Mouse (Mus musculus): ENCODE measurements around the gene Unc5c. TPM values are rescaled to one million over a fixed set of nuclear protein-coding genes. Genes with fewer than 3 reads are reported as not detected.

Gene Unc5c
- polyA plus RNA-seq, 1 experiment from 2014 or later = 10.3 TPM

DNA sequence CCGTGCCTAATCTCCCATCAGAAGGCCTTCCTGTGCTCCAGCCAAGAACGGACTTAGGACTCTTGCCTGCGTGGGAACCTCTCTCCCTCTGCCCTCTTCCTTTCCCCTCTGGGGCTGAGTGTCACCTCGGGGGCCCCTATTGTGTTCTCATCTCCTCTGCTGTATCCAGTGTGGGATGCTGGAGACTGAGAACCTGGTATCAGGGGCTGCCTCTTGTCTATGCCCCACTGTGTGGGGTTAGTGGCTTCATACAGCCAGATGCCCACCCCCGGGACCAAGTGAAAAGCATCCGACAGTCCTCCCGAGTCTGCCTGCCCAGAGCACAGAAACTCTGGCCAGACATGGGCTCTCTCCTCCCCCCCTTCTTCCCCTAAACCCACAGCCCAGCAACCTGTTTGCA lies 287.2 kb downstream of the Unc5c start:
- DNase-seq (ENCODE audit: low spot score) = no peak
- H3K27me3 ChIP-seq (replicated peaks; ENCODE audit: low read depth, poor library complexity, severe bottlenecking) = no peaks in the 10 kb centered on the region
- peaks cover 5% of the 10 kb centered on the region; the same call in 1 of the 2 replicates for H3K4me1 ChIP-seq
- 55% methylated on average over 7 of the region's 7 CpGs for WGBS
- no peak overlapping the region for H3K4me3 ChIP-seq
- H3K9me3 ChIP-seq = no peaks in the 10 kb centered on the region
- no peak overlapping the region for H3K27ac ChIP-seq (replicated peaks)
- H3K36me3 ChIP-seq (replicated peaks) = no peaks in the 10 kb centered on the region

DNA sequence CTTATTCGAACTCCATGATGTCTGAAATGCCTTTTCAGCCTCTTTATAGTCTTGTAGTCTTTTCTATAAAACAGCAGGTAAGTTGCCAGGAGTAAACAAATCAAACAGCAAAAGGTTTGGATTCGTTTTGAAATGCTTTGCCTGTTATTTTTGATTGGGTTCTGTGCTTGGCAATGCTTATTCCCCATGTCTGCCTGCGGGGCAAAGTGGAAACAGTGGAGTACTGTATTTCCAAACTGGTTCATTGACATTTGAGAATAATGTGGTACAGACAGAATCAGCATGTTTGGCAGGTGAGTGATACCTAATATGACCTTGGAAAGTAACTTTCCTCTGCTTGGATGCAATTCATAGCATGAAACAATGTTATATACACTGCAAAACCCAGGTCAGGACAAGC lies 292.2 kb downstream of the Unc5c start:
- Histone ChIP-seq H3K27ac (replicated peaks) (no peak overlapping the region), H3K4me3 (no peak overlapping the region), H3K9me3 (no peaks in the 10 kb centered on the region), H3K27me3 (replicated peaks; ENCODE audit: low read depth, poor library complexity, severe bottlenecking) (no peaks in the 10 kb centered on the region), H3K36me3 (replicated peaks) (no peaks in the 10 kb centered on the region; the same call in 1 of the 2 replicates), H3K4me1 (peaks cover 2% of the 10 kb centered on the region; the same call in 1 of the 2 replicates)
- DNase-seq (ENCODE audit: low spot score) = no peak
- 72% methylated on average over 3 of the region's 3 CpGs for WGBS

DNA sequence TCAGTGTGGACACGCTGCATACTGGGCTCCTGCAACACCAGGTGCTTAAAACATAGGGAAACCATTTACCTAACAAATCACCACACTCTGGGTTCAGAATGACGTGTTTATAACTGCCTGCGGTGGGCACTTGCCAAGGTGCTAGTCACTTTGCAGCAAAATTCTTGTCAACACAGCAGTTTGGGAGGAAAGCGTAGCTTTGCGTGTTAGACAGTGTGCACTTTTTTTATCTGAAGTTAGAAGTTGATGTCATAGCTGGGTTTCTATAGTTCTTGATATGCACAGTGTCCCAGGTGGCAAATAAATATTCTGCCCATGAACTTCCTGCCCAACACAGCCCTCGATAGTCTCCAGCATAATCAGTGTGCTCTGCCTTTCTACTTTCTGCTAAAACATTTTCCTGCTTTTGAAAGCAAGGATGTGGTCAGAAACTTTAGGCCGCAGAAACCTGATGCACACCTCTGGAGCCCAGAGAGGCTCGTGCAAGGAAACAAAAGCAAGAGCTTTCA lies 313.4 kb downstream of the Unc5c start:
- DNase-seq (ENCODE audit: low spot score) = no peak
- Histone ChIP-seq H3K4me3 (no peak overlapping the region), H3K36me3 (replicated peaks) (no peaks in the 10 kb centered on the region), H3K27me3 (replicated peaks; ENCODE audit: low read depth, poor library complexity, severe bottlenecking) (no peaks in the 10 kb centered on the region), H3K4me1 (peaks cover 12% of the 10 kb centered on the region), H3K27ac (replicated peaks) (no peak overlapping the region), H3K9me3 (no peaks in the 10 kb centered on the region)
- whole genome bisulfite sequencing = 77% methylated on average over 8 of the region's 8 CpGs

DNA sequence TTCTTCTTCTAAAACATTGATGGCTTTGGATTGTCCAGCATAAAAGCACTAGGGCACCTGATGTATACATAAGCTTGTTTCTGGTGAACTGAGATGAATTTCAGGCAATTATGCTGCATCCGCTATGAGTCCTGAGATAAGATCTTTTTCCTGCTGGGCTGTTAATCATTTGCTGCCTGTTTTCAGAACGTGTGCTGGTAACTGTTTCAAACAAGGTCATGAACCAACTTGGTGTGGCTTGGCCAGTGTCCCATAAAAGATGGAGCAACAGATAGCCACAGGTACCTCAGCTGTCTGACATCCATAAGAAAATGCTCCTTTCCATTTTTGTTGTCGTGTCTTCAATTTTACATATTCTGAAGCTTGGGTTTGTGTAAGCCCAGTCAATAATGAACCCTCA lies 314.2 kb downstream of the Unc5c start:
- Histone ChIP-seq H3K9me3 (no peaks in the 10 kb centered on the region), H3K27me3 (replicated peaks; ENCODE audit: low read depth, poor library complexity, severe bottlenecking) (no peaks in the 10 kb centered on the region), H3K36me3 (replicated peaks) (no peaks in the 10 kb centered on the region), H3K4me3 (no peak overlapping the region), H3K27ac (replicated peaks) (no peak overlapping the region), H3K4me1 (peaks cover 12% of the 10 kb centered on the region)
- no peak for DNase-seq (ENCODE audit: low spot score)
- 49% methylated on average over 3 of the region's 3 CpGs for WGBS

DNA sequence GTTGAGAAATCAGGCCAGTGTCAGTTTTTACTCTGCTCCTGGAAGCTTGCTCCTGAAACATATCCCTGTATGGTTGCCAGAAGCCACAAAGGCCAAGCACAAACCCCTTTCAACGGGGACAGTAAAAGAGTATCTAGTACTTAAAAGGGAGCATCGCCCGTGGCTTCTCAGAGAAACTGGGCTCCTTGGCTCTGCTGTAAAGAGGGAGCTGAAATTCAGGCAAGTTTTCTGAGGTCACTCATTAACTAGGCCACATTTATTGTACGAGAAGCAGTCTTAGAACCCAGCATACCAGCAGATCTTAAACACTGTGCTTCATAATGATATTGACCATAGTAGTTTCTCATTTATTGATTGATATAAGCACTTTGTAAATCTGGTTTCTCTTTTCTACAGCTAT lies 317.5 kb downstream of the Unc5c start:
- no peaks in the 10 kb centered on the region for H3K9me3 ChIP-seq
- peaks cover 12% of the 10 kb centered on the region for H3K4me1 ChIP-seq
- WGBS = 86% methylated on average over 4 of the region's 4 CpGs
- no peak overlapping the region for H3K4me3 ChIP-seq
- H3K27ac ChIP-seq (replicated peaks) = no peak overlapping the region
- no peaks in the 10 kb centered on the region for H3K27me3 ChIP-seq (replicated peaks; ENCODE audit: low read depth, poor library complexity, severe bottlenecking)
- DNase-seq (ENCODE audit: low spot score) = no peak
- H3K36me3 ChIP-seq (replicated peaks) = no peaks in the 10 kb centered on the region

DNA sequence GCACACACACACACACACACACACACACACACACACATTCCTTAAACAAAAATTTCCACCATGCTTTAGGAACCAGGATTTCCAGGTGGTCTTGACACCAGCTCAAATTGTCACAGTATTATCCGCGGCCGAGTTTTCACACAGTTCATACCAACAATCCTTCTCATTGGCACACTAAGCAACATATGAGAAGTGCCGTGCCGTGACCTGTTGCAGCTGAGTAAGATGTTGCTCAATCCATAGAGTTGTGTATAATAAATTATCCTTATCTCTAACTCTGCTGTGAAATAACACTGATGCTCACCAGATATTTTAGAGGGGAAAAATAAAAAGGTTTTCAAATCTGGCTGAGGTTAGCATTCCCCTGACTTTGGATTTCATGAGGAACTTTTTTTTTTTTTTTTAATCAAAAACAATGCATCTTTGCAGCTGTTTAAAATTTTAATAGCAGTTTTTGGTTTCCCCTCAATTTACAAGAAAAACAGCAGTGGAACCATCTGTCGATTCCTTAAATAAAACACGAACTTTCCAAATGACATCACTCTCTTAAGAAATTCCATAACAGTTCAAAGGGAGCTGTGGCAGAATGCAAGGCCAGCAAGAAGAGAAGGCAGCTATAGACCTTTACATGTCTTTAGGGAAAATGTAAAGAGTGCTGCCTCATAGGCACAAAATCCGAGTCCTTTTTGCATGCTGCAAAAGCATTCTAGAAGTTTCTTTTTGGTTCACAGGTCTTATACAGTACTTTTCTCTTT lies 326.2 kb downstream of the Unc5c start:
- H3K27me3 ChIP-seq (replicated peaks; ENCODE audit: low read depth, poor library complexity, severe bottlenecking) = no peaks in the 10 kb centered on the region
- no peaks in the 10 kb centered on the region for H3K4me1 ChIP-seq
- no peak for DNase-seq (ENCODE audit: low spot score)
- H3K9me3 ChIP-seq = no peaks in the 10 kb centered on the region
- no peak overlapping the region for H3K27ac ChIP-seq (replicated peaks)
- H3K4me3 ChIP-seq = no peak overlapping the region
- 79% methylated on average over 8 of the region's 8 CpGs for WGBS
- 0 out of 2 replicates have a peak, but pooled peaks cover 4% of the 10 kb centered on the region for H3K36me3 ChIP-seq (replicated peaks)

DNA sequence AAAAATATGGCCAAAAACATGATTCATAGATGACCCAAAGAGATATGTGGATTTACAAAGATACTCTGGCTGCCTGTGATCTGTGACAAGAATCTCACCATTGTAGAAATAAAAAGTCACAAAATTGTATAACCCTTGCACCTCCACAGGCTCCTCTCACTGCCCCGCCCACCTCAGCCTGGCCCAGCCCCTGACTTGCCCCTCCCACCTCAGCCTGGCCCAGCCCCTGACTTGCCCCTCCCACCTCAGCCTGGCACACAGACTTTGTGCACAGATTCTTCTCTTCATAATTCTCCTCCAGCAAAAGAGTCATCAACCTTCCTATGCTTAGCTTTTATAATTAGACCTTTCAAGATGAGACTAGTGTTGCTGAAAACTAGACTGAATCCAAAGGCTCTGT lies 327.1 kb downstream of the Unc5c start:
- H3K27ac ChIP-seq (replicated peaks) = no peak overlapping the region
- H3K27me3 ChIP-seq (replicated peaks; ENCODE audit: low read depth, poor library complexity, severe bottlenecking) = no peaks in the 10 kb centered on the region
- 75% methylated on average over 1 of the region's 1 CpGs for WGBS
- no peaks in the 10 kb centered on the region for H3K9me3 ChIP-seq
- no peak overlapping the region for H3K4me3 ChIP-seq
- H3K4me1 ChIP-seq = no peaks in the 10 kb centered on the region
- H3K36me3 ChIP-seq (replicated peaks) = 0 out of 2 replicates have a peak, but pooled peaks cover 4% of the 10 kb centered on the region
- no peak for DNase-seq (ENCODE audit: low spot score)

DNA sequence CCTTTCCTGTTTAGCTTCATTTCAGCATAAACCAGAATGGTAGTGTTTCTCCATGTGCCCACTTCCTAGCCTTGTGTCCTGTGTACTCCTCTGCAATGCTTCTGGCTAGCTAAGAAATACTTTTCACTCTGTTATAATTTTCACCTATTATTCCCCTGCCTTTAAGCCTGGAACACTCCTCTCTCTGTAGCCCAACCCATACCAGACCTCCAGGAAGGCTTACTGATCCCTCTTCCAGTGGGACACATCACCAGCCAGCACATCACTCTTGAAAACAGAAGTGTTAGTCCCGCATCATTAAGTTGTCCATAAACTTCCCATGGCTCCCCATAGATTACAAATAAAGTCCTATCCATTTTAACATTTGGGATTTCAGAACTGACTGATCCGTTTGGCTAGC lies 328.7 kb downstream of the Unc5c start:
- Histone ChIP-seq H3K27ac (replicated peaks) (no peak overlapping the region), H3K4me1 (no peaks in the 10 kb centered on the region), H3K36me3 (replicated peaks) (0 out of 2 replicates have a peak, but pooled peaks cover 4% of the 10 kb centered on the region), H3K4me3 (no peak overlapping the region), H3K27me3 (replicated peaks; ENCODE audit: low read depth, poor library complexity, severe bottlenecking) (no peaks in the 10 kb centered on the region), H3K9me3 (no peaks in the 10 kb centered on the region)
- no peak for DNase-seq (ENCODE audit: low spot score)
- 87% methylated on average over 2 of the region's 2 CpGs for WGBS

DNA sequence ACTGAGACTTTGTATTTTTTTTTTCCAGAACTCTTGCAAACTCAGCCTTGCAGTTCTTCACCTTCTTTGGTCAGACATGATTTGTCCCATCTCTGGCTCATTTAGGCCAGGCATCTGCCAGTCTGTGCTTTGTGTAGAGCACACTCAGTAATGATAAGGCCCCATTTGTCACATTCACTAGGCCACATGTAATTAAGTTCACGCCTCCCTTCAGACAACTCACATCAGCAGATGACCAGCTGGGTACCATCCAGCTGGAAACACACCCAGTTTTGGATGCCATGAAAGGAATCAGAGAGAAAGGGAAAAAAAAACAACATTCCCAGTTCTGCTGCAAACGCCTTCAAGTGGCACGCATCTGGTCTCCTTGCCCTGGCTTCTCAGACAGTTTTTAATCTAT lies 329.4 kb downstream of the Unc5c start:
- no peak for DNase-seq (ENCODE audit: low spot score)
- no peaks in the 10 kb centered on the region for H3K9me3 ChIP-seq
- H3K27ac ChIP-seq (replicated peaks) = no peak overlapping the region
- no peaks in the 10 kb centered on the region for H3K27me3 ChIP-seq (replicated peaks; ENCODE audit: low read depth, poor library complexity, severe bottlenecking)
- H3K4me3 ChIP-seq = no peak overlapping the region
- H3K4me1 ChIP-seq = no peaks in the 10 kb centered on the region
- 92% methylated on average over 3 of the region's 3 CpGs for WGBS
- 0 out of 2 replicates have a peak, but pooled peaks cover 4% of the 10 kb centered on the region for H3K36me3 ChIP-seq (replicated peaks)

DNA sequence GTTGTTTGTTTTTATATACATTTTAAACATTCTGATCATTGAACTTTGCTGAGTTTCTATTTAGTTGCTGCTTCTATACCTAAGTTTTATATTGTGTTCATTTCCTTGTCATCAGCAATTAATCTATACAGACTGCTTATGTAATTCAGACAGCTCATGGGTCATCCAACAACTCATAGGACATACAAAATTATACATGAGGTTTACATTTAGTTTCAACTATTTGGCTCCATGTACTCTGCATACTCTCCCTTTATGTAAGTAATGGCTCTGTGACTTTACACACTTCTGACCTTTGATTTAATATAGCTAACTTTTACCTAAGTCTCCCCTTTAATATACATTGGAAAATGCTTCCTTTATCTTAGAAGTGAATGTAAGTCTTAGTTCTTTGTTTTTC lies 332.4 kb downstream of the Unc5c start:
- no peaks in the 10 kb centered on the region for H3K4me1 ChIP-seq
- peaks cover 4% of the 10 kb centered on the region for H3K36me3 ChIP-seq (replicated peaks)
- H3K27ac ChIP-seq (replicated peaks) = no peak overlapping the region
- no peaks in the 10 kb centered on the region for H3K27me3 ChIP-seq (replicated peaks; ENCODE audit: low read depth, poor library complexity, severe bottlenecking)
- H3K9me3 ChIP-seq = no peaks in the 10 kb centered on the region
- DNase-seq (ENCODE audit: low spot score) = no peak
- no peak overlapping the region for H3K4me3 ChIP-seq

DNA sequence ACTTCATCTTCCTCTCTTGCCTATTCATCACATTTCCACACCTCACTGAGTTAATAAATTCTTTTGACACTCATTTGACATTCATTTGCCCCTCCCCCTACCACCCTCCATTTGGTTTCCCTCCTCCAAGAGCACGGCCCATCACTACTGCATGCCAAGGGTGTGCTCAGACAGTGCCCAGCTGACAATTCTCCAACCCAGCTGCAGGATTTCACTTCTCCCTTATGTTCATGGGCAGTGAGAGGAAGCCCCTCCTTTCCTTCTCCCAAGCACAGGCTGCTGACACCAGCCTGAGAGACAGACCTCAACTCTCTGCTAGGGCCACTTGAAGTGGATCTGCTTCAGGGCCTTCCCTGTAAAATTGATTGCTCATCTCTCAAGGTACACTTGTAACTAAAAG lies 332.8 kb downstream of the Unc5c start:
- 75% methylated on average over 1 of the region's 1 CpGs for WGBS
- no peak overlapping the region for H3K27ac ChIP-seq (replicated peaks)

DNA sequence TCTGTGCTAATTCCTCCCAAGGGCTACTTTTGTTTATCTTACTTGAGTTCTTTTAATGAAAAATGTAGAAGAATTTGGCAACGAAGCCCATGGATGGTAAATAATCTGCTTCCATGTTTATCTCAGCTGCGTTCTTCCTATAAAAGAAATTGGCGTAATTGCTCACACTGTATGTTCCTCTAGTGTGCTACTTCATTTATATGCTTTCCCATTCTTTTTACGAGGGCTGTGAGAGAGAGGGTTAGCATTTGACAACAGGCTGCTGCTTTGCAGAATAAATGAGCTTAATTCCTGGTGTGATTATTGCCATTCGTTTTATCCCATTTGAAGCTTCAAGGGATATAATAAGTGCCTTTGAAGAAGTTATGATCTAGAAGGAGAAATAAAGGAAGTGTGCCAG lies 339.1 kb downstream of the Unc5c start:
- 90% methylated on average over 5 of the region's 5 CpGs for WGBS
- Histone ChIP-seq H3K9me3 (no peaks in the 10 kb centered on the region), H3K27ac (replicated peaks) (no peak overlapping the region), H3K36me3 (replicated peaks) (peaks cover 9% of the 10 kb centered on the region), H3K4me3 (no peak overlapping the region), H3K4me1 (no peaks in the 10 kb centered on the region), H3K27me3 (replicated peaks; ENCODE audit: low read depth, poor library complexity, severe bottlenecking) (no peaks in the 10 kb centered on the region)
- DNase-seq (ENCODE audit: low spot score) = no peak

More for the DNA sequence above, 332.8 kb downstream of the Unc5c start:
- H3K36me3 ChIP-seq (replicated peaks) = peaks cover 4% of the 10 kb centered on the region
- H3K4me3 ChIP-seq = no peak overlapping the region
- no peak for DNase-seq (ENCODE audit: low spot score)
- no peaks in the 10 kb centered on the region for H3K9me3 ChIP-seq
- no peaks in the 10 kb centered on the region for H3K27me3 ChIP-seq (replicated peaks; ENCODE audit: low read depth, poor library complexity, severe bottlenecking)
- no peaks in the 10 kb centered on the region for H3K4me1 ChIP-seq

DNA sequence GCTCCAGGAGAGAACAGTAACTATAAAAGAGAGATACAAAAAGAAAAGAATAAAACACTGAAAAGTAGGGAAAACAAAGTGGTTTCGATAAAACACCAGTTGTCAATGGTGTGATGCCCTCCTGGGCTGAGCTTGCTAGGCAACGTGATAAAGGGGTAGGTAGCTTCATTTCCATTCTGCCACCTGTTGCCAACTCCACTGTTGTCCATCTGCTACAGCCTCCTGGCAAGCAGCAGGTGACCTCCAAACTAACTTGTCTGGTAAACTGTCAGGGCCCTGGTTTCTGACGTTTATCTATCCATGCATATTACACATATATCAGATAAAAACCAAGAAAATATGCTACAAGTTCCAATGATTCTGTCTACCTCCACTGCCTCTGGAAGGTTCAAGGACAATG lies 344.6 kb downstream of the Unc5c start:
- Histone ChIP-seq H3K9me3 (no peaks in the 10 kb centered on the region), H3K27me3 (replicated peaks; ENCODE audit: low read depth, poor library complexity, severe bottlenecking) (no peaks in the 10 kb centered on the region), H3K36me3 (replicated peaks) (no peaks in the 10 kb centered on the region), H3K27ac (replicated peaks) (no peak overlapping the region), H3K4me3 (no peak overlapping the region), H3K4me1 (peaks cover 5% of the 10 kb centered on the region)
- no peak for DNase-seq (ENCODE audit: low spot score)
- 83% methylated on average over 3 of the region's 3 CpGs for WGBS

Data from embryonic facial prominence, embryonic 10.5 days (tissue).